Mouse (Mus musculus) heart, embryonic 11.5 days (tissue): ENCODE data around the gene Syn1. TPM values are rescaled to one million over a fixed set of nuclear protein-coding genes. Genes with fewer than 3 reads are reported as not detected.

Experiments
- ATAC-seq: fragments of 200-750 bp; cut with Nextera tagmentation; replicated peaks from 2 replicates; pipeline ENCODE4 v1.8.0; 2017; ENCODE audit warnings: moderate library complexity; ENCODE audit not compliant: insufficient number of reproducible peaks, low FRiP score, low TSS enrichment
- H3K27ac ChIP-seq: fragments of 300-500 bp; sonication (generic); 2 replicates; pipeline ENCODE4 v1.5.1; 2014; ENCODE audit warnings: mild to moderate bottlenecking, low read depth, low read length
- H3K27me3 ChIP-seq: fragments of 300-500 bp; sonication (generic); 2 replicates; pipeline ENCODE4 v1.6.1; 2014; ENCODE audit warnings: mild to moderate bottlenecking, low read length, mixed read lengths; ENCODE audit not compliant: control insufficient read depth, insufficient read depth
- H3K36me3 ChIP-seq: fragments of 300-500 bp; sonication (generic); 2 replicates; pipeline ENCODE4 v1.6.1; 2014; ENCODE audit warnings: mild to moderate bottlenecking, low read length, moderate library complexity, mixed read lengths; ENCODE audit not compliant: control insufficient read depth, insufficient read depth
- H3K4me1 ChIP-seq: fragments of 300-500 bp; sonication (generic); 2 replicates; pipeline ENCODE4 v1.6.1; 2014; ENCODE audit warnings: low read length; ENCODE audit not compliant: control insufficient read depth, insufficient read depth
- H3K4me2 ChIP-seq: fragments of 300-500 bp; sonication (generic); 2 replicates; pipeline ENCODE4 v1.6.1; 2014; ENCODE audit warnings: mild to moderate bottlenecking, moderate library complexity
- H3K4me3 ChIP-seq: fragments of 300-500 bp; sonication (generic); 2 replicates; pipeline ENCODE4 v1.5.1; 2014; ENCODE audit warnings: low read depth, low read length
- H3K9ac ChIP-seq: fragments of 300-500 bp; sonication (generic); 2 replicates; pipeline ENCODE4 v1.6.1; 2014; ENCODE audit warnings: mild to moderate bottlenecking, low read depth, low read length, moderate library complexity
- H3K9me3 ChIP-seq: fragments of 300-500 bp; sonication (generic); replicated peaks from 2 replicates; pipeline ENCODE4 v1.6.1; 2016; ENCODE audit warnings: low read length; ENCODE audit not compliant: control insufficient read depth
- WGBS: fragments of 180-500 bp; shearing (Covaris S2); extraction: QIAGEN DNeasy Blood & Tissue Kit; methylation state at CpG from one replicate; pipeline ENCODE4 v1.1.7; 2014; ENCODE audit not compliant: insufficient replicate concordance; 5-methylcytosine and 5-hydroxymethylcytosine counted together
- polyA plus RNA-seq: library from polyadenylated mRNA; unstranded; fragments of >200 nt; fragmentation: Nextera tagmentation; extraction: Ambion mirVana; gene quantifications from 2 replicates; pipeline ENCODE4 v1.2.1, GENCODE M21; 2014

Gene Syn1
- polyA plus RNA-seq, 1 experiment from 2014 or later: 0.56 TPM

- ATAC-seq: peak; percentile 94
- peak overlapping the region; percentile 35; the same call in 1 of the 2 replicates for H3K27ac ChIP-seq
- H3K9me3 ChIP-seq: no peaks in the 10 kb centered on the region
- no peaks in the 10 kb centered on the region for H3K27me3 ChIP-seq
- H3K4me2 ChIP-seq: peak overlapping the region; percentile 67
- peak overlapping the region; percentile 66 for H3K4me3 ChIP-seq
- H3K9ac ChIP-seq: peak overlapping the region; percentile 82
- peaks cover 3% of the 10 kb centered on the region; the same call in 1 of the 2 replicates for H3K4me1 ChIP-seq
- 17% methylated on average over 42 of the region's 42 CpGs for WGBS
- peaks cover 4% of the 10 kb centered on the region; the same call in 1 of the 2 replicates for H3K36me3 ChIP-seq
Measured at GRCm38 (mm10) chrX:20848256-20848984, 72.4 kb downstream of the Syn1 start.

- Histone ChIP-seq H3K4me2 (peak overlapping the region; percentile 53), H3K27me3 (no peaks in the 10 kb centered on the region), H3K9me3 (no peaks in the 10 kb centered on the region), H3K36me3 (peaks cover 3% of the 10 kb centered on the region; the same call in 1 of the 2 replicates), H3K4me1 (peaks cover 3% of the 10 kb centered on the region; the same call in 1 of the 2 replicates), H3K9ac (no peak overlapping the region), H3K4me3 (0 out of 2 replicates have a peak overlapping the region, but pooled peaks have one; percentile 66), H3K27ac (peak overlapping the region; percentile 22; the same call in 1 of the 2 replicates)
- no peak for ATAC-seq
- WGBS: 9% methylated on average over 2 of the region's 2 CpGs
Measured at GRCm38 (mm10) chrX:20847816-20848215, 73.0 kb downstream of the Syn1 start.

GRCm38 (mm10) chrX:20847232-20847631 lies 73.6 kb downstream of the Syn1 start:
- ATAC-seq: no peak
- Histone ChIP-seq H3K9me3 (no peaks in the 10 kb centered on the region), H3K9ac (no peak overlapping the region), H3K27me3 (no peaks in the 10 kb centered on the region), H3K4me3 (no peak overlapping the region), H3K4me1 (peaks cover 3% of the 10 kb centered on the region; the same call in 1 of the 2 replicates), H3K4me2 (no peak overlapping the region), H3K36me3 (peaks cover 3% of the 10 kb centered on the region; the same call in 1 of the 2 replicates), H3K27ac (no peak overlapping the region)
- 84% methylated on average over 3 of the region's 3 CpGs for WGBS

GRCm38 (mm10) chrX:20828934-20829333 lies 91.9 kb downstream of the Syn1 start:
- Histone ChIP-seq H3K4me3 (no peak overlapping the region), H3K27ac (no peak overlapping the region), H3K4me1 (no peaks in the 10 kb centered on the region), H3K4me2 (no peak overlapping the region), H3K27me3 (no peaks in the 10 kb centered on the region), H3K9ac (no peak overlapping the region), H3K9me3 (no peaks in the 10 kb centered on the region), H3K36me3 (no peaks in the 10 kb centered on the region)
- WGBS: 19% methylated on average over 5 of the region's 5 CpGs
- ATAC-seq: no peak; the same call in 1 of the 2 replicates

- Histone ChIP-seq H3K27ac (no peak overlapping the region), H3K4me1 (no peaks in the 10 kb centered on the region), H3K27me3 (no peaks in the 10 kb centered on the region), H3K9me3 (no peaks in the 10 kb centered on the region), H3K4me3 (peak overlapping the region; percentile 28), H3K4me2 (peak overlapping the region; percentile 70), H3K36me3 (no peaks in the 10 kb centered on the region), H3K9ac (0 out of 2 replicates have a peak overlapping the region, but pooled peaks have one; percentile 46)
- ATAC-seq: no peak
- 34% methylated on average over 7 of the region's 8 CpGs for WGBS
Measured at GRCm38 (mm10) chrX:20819708-20820426, 100.9 kb downstream of the Syn1 start.

DNA sequence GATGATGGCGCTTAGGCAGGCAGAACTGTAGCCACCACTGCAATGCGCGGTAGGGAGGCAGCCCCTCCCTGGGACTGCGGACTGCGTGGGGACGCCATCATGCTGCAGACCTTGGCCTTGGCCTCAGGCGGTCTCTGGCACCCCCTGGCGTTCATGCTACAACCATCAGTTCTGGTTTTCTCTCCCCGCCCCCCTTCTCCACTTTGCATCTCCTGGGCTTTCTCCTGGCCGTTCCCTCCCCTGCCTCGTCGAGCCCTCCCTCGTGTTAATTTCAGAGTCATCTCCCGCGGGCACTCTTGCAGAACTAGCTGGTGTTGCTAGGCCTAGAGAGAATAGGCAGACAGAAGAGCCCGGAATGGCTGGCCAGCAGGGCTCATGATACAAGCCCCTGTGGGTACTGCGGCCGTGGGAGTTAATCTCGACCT lies 101.6 kb downstream of the Syn1 start:
- no peaks in the 10 kb centered on the region for H3K36me3 ChIP-seq
- peak; percentile 80; the same call in 1 of the 2 replicates for ATAC-seq
- H3K9ac ChIP-seq: 0 out of 2 replicates have a peak overlapping the region, but pooled peaks have one; percentile 46
- no peaks in the 10 kb centered on the region for H3K4me1 ChIP-seq
- peak overlapping the region; percentile 70 for H3K4me2 ChIP-seq
- no peaks in the 10 kb centered on the region for H3K9me3 ChIP-seq
- H3K4me3 ChIP-seq: peak overlapping the region; percentile 28
- no peaks in the 10 kb centered on the region for H3K27me3 ChIP-seq
- H3K27ac ChIP-seq: no peak overlapping the region
- WGBS: 31% methylated on average over 19 of the region's 19 CpGs

- Histone ChIP-seq H3K9me3 (no peaks in the 10 kb centered on the region), H3K9ac (no peak overlapping the region), H3K27ac (no peak overlapping the region), H3K27me3 (no peaks in the 10 kb centered on the region), H3K4me3 (no peak overlapping the region), H3K4me1 (no peaks in the 10 kb centered on the region), H3K36me3 (no peaks in the 10 kb centered on the region), H3K4me2 (no peak overlapping the region)
- 71% methylated on average over 6 of the region's 6 CpGs for WGBS
- no peak for ATAC-seq
Measured at GRCm38 (mm10) chrX:20816974-20817373, 103.8 kb downstream of the Syn1 start.
